Mouse (Mus musculus) gastrocnemius, postnatal 36 days (tissue): Measurements from ENCODE around the gene Atp5d. TPM values are rescaled to one million over a fixed set of nuclear protein-coding genes. Genes with fewer than 3 reads are reported as not detected.

Source experiments
- DNase-seq, 2 experiments: peaks; one replicate each; pipeline ENCODE4 v3.0.0; 2022
- intact Hi-C: fragments of 180-260 bp; cut with DNase I; formaldehyde crosslinking; loops from one replicate; pipeline ENCODE4 v1.15.1; 2025
- long read RNA-seq, 2 experiments: library from polyadenylated mRNA; stranded (forward); transcript quantifications; one replicate each; pipeline ENCODE4 v2.0.0; 2021
- total RNA-seq, 2 experiments: library from RNA; stranded (reverse); gene quantifications; 2 replicates each; pipeline ENCODE4 v1.2.3; 2021

Gene Atp5d
- total RNA-seq, result 100 to 1,000 TPM; 600 to 616 TPM
- long read RNA-seq, experiment 1, transcript Atp5d-202 (3 exons, 781 nt), result minor isoform, 9 of 813 reads
- long read RNA-seq, experiment 1, transcript Atp5d-201 (4 exons, 931 nt), result major isoform, 690 of 813 reads
- long read RNA-seq, experiment 1, partial matches to known transcripts, result 99 of 813 reads
- long read RNA-seq, experiment 1, other reads (novel, unspliced or antisense), result 15 of 813 reads
- long read RNA-seq, experiment 2, transcript Atp5d-202 (3 exons, 781 nt), result minor isoform, 10 of 891 reads
- long read RNA-seq, experiment 2, transcript Atp5d-201 (4 exons, 931 nt), result major isoform, 746 of 891 reads
- long read RNA-seq, experiment 2, partial matches to known transcripts, result 113 of 891 reads
- long read RNA-seq, experiment 2, other reads (novel, unspliced or antisense), result 22 of 891 reads

- DNase-seq, result no peak
- intact Hi-C loops, result loop anchor here (2.0 kb wide), 1 partner anchor 18 kb away; no protein-coding TSS in a partner anchor
Measured at GRCm38 (mm10) chr10:80138553-80139438, at the start of gene Atp5d. TSS of gene Atp5d (plus strand) at chr10:80138632.

DNA sequence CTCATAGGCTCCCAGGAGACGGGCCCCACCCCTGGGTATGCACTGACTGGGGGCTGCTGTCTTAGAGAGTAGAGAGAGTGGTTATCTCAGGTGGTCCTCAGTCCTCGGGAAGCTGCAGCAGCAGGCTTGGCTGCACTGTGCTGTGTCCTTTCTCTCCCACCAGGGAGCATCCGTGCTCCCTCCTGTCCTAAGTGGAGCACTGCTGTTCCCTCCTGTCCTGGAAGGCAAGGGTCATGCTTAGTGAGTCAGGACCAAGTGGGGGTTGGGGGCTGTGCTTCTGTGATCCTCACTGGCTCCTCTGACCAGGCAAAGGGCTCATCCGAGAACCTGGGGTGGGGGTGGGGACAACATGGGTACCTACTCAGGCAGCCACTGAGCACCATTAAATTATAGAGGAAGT is 49.3 kb upstream of the Atp5d start:
- intact Hi-C loops, result no loop called here

DNA sequence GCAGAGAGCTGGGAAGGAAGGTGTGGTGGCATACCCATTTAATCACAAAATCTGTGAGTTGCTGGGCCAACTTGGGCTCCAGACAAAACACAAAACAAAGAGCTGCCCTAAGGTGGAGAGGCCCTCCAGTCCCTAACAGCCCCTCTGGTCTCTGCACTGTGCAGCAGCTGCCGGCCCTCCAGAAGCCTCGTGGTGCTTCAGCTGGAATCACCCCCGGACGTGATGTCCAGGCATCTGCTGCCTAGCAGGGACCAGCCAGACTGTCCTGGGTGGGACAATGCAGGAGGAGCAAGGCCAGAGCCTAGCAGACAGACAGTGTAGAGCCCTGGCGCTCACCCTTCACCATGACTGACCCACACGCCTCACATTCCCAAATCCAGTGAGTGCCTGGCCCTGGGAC is 46.9 kb upstream of the Atp5d start:
- intact Hi-C loops, result no loop called here
- no peak for DNase-seq

More for the DNA sequence above, 49.3 kb upstream of the Atp5d start:
- DNase-seq, result no peak

- no peak for DNase-seq
- intact Hi-C loops, result no loop called here
Measured at GRCm38 (mm10) chr10:80092690-80093089, 45.7 kb upstream of the Atp5d start.

DNA sequence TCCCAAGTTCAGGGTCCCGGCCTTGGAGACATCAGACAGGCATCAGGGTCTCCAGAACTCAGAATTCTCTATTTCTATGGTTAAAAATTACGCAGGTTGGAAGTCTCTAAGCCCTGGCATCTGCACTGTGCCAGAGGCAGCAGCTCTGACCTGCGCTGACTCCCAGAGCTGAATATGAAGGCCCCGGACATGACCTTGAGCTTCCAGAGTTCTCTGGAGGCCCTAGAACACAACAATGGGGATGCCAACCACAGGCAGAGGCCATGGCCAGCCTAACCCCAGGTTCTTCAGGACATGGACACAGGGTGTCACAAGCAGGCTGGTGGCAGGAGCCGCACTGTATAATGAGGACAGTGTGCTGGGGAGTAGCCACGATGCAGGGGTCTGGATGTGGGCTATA is 44.3 kb upstream of the Atp5d start:
- intact Hi-C loops, result no loop called here
- no peak for DNase-seq

DNA sequence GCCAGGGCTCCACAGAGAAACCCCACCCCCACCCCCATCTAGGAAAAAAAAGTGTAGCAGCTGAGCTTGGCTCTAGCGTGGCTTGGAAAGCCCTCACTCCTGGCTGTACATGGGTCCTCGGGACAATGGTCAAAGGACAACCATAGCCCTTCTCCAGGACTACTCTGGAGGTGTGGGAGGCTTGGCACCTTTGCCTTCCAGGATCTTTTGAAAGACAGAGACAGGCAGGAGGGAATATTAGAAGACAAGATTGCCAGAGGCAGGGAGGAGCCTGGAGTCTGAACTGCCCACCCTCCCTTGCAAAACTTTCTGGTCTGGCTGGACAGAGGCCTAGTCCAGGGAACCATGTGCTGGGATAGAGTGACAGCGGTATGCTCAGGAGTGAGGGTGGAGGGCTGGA is 43.7 kb upstream of the Atp5d start:
- intact Hi-C loops, result no loop called here
- no peak for DNase-seq

DNA sequence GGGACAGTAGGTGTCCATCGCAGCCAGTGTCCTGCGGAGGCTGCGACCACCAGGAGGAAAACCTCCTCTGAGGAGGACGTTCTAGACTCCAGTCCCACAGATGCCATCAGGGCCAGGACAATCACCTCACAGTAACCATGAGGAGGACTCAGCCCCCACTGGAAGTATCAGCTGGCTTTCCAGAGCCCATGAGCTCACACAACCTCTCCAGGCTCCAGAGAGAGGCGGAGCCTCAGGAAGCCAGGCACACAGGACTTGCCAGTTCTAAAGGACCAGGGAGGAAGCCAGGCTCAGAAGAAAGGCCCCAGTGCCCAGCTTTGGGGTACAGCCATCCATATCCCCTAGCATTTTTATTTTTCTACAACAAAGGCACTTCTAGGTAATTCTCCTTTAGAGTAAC is 42.9 kb upstream of the Atp5d start:
- no peak for DNase-seq
- intact Hi-C loops, result no loop called here

- intact Hi-C loops, result no loop called here
Measured at GRCm38 (mm10) chr10:80097275-80097674, 41.2 kb upstream of the Atp5d start.

GRCm38 (mm10) chr10:80098630-80099029 is 39.8 kb upstream of the Atp5d start:
- intact Hi-C loops, result no loop called here
- no peak for DNase-seq

More at GRCm38 (mm10) chr10:80097275-80097674, 41.2 kb upstream of the Atp5d start:
- no peak for DNase-seq

DNA sequence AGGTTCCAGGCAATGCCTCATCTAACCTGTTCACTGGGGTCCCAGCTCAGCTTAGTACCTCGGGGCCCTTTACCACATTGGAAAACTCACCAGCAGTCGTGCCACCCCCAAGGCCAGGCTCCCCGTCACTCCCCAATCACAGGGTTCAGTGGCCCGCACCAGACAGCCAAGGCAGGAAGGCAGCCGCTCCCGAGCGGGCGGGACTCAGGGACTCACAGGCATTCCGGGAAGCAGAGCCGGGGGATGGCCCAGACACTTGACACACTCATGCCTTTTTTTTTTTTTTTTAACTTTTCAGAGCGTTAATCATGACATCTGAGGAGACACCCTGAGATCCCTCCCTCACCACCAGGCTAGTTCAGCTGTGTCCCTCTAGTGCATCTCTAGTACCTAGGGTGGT is 37.5 kb upstream of the Atp5d start:
- intact Hi-C loops, result no loop called here

GRCm38 (mm10) chr10:80102216-80102915 is 36.1 kb upstream of the Atp5d start:
- intact Hi-C loops, result no loop called here
- peak; percentile 81 to 84 for DNase-seq

More for the DNA sequence above, 37.5 kb upstream of the Atp5d start:
- no peak for DNase-seq

DNA sequence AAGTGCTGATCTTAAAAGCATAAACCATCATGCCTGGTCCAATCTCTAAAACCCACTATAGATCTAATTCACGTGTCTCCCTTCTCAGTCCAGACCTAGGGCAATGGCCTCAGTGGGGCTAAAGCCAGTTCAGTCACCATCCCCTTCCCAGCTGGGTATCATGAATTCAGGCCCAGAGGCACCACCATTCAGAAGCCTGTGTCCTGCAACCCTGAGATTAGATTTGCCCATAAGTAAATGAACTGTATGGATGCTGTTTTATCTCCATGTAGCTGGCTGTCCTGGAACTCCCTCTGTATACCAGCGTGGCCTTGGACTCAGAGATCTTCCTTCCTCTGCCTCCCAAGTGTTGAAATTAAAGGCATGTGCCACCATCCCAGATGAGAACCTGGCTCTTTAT is 35.4 kb upstream of the Atp5d start:
- DNase-seq, result no peak
- intact Hi-C loops, result no loop called here

- DNase-seq, result no peak
- intact Hi-C loops, result no loop called here
Measured at GRCm38 (mm10) chr10:80104181-80104580, 34.3 kb upstream of the Atp5d start.

GRCm38 (mm10) chr10:80105460-80105859 is 33.0 kb upstream of the Atp5d start, which contains the start of gene Sbno2:
TSS of gene Sbno2 (minus strand) at chr10:80105571.
- intact Hi-C loops, result no loop called here

DNA sequence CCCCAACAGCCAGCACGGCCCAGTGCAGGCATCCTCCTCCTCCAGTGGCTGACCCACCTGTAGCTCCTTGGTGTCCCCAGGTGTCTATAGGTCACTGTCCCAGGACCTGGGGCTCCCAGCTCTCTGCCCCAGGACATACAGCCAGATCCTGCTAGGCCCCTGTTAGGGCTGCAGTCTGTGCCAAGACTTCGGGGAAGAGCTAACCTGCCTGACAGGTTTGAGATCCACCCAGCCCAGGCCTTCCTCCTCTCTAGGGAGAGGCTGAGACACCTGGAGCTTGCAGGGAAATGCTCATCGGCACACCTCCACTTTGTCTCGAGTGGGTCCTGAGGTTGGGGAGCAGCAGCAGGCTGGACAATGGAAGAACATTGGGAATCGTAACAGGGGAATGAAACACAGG is 32.5 kb upstream of the Atp5d start:
- intact Hi-C loops, result no loop called here

More at GRCm38 (mm10) chr10:80105460-80105859, 33.0 kb upstream of the Atp5d start, which contains the start of gene Sbno2:
- DNase-seq, result no peak

DNA sequence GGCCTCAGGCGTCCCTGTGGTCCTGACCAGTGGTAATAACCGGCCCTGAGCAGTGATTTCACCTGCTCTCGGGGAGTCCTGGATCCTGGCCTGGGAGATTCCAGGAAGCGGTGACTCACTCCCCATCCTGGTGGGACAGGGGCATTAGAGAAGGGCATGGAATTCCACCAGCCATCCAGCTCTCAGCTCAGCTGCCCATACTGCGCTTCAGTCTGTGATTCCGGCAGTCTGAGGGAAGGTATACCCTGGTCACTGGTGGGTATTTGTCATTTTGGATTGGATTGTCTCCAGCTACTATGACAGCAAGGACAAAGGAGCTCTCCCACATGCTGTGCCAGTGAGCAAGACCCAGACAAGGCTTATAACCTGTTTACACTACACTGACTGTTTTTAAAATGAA is 30.8 kb upstream of the Atp5d start:
- DNase-seq, result no peak
- intact Hi-C loops, result no loop called here

More for the DNA sequence above, 32.5 kb upstream of the Atp5d start:
- DNase-seq, result no peak

DNA sequence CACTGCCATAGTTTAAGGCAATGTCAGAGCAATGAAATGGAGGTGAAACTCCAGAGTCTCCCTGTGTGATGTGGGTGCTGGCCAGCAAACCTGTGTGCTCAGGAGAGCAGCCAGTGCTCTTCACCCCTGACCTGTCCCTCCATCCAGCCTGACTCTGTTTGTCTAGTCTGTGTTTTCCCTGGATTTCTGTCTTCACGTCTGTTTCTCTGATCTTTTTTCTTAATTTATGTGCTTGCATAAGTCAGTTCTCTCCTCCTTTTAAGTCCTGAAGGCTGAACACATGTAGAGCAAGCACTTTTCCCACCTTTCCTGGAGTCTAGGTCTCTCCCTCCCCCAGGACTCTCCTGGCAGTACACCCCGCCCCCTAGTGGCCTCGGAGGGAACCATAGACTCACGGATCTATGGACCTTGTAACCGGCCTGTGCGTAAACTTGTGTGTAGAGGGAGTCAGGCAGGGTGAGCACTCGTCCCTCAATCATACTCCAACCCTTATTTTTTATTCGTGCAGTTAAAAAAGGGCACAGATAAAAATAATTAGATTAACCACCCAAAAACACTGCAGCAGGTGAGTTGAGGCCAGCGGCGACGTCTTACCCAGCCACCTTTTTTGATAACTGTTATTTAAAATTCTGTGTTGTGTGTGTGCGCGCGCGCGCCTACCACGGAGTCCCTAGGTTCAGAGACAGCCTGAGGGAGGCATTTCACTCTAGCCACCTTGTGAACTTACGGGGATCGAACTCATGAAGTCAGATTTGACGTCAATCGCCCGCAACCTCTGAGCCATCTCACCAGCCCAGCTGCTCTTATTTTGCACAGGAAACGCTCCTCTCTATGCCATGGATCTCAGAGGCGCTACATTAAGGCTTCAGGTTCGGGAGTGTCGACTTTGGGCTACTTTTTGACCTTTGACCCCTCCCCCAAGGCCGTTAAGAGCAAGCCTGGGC is 23.8 kb upstream of the Atp5d start:
- intact Hi-C loops, result loop anchor here (1.0 to 5.0 kb wide), 4 partner anchors 37 to 127 kb away; partner anchors contain the start of gene Cnn2

GRCm38 (mm10) chr10:80115290-80115943 is 23.0 kb upstream of the Atp5d start, which contains the start of gene Stk11:
TSS of gene Stk11 (plus strand) at chr10:80115803.
- peak; percentile 92 to 100 for DNase-seq
- intact Hi-C loops, result no loop called here

More for the DNA sequence above, 23.8 kb upstream of the Atp5d start:
- DNase-seq, result peak; percentile 82 to 94

GRCm38 (mm10) chr10:80115944-80116335 is 22.5 kb upstream of the Atp5d start:
- no peak for DNase-seq
- intact Hi-C loops, result no loop called here
